Mouse (Mus musculus): ENCODE data around the gene Ripk1. TPM values are rescaled to one million over a fixed set of nuclear protein-coding genes. Genes with fewer than 3 reads are reported as not detected.
"Not testable (repeated sequence)": the region's sequence is repeated elsewhere in the genome, so short reads cannot be mapped to it uniquely, and the experiment has no call there.

Gene Ripk1
- total RNA-seq, 2 experiments from 2014 or later, result 2.7 to 3.2 TPM

DNA sequence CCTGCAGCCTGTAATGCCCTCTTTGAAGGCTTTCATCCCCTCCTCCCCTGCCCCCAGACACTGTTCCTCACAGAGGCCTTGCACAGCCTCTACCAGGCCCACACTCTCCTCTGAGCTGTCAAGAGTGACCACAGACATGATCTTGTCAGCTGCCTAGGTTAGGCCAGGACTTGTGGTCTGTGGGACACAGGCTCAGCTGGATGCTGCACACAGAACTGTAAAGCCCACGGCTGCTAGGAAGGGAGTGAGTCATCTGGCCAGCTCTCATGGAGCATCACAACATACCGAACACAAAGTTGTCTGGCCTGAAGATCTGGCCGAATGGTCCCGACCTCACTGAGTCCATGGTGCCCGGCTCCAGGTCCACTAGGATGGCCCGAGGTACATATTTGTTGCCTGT, 73.7 kb downstream of the Ripk1 start:
- DNase-seq (ENCODE audit: low spot score), result not testable (repeated sequence)

DNA sequence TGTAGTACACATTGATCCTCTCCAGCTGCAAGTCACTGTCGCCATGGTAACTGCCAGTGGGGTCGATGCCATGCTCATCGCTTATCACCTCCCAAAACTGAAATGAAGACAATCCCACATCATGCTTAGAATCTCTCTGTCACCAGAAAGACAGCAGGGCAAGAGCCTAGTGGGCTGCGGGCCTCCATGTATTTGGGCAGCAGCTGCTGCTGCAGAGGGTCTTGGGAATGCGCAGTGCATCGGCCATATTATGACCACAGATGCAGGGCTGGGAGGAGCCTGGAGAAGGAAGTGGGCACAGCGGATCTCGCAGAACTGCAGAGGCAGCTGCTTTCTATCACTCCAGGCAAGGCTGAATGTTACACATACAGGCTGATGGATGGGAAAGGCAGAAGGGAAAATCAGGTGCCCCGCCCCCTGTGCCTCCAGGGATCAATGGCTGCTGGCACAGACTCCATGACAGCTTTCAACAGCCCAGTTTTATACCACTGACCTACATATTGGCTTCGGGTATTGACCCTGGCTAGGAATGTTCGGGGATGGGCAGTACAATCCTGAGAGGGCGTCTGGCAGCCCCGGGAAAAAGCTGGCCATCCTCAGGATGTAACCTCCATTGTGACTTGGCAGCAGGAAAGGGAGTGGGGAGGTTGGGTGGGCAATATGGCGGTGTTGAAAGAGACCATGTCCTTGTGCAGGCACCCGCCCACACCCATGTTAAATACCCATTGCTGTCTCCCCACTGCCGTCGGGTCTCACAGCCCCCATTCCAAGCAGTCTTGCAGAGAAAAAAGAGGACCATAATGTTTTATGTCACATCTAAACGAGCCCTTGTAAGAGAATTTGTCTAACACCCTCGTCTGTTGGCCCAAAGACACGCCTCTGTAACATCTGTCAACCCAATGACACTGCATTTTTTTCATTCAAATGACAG, 74.7 kb downstream of the Ripk1 start:
- no peak for DNase-seq (ENCODE audit: low spot score)

DNA sequence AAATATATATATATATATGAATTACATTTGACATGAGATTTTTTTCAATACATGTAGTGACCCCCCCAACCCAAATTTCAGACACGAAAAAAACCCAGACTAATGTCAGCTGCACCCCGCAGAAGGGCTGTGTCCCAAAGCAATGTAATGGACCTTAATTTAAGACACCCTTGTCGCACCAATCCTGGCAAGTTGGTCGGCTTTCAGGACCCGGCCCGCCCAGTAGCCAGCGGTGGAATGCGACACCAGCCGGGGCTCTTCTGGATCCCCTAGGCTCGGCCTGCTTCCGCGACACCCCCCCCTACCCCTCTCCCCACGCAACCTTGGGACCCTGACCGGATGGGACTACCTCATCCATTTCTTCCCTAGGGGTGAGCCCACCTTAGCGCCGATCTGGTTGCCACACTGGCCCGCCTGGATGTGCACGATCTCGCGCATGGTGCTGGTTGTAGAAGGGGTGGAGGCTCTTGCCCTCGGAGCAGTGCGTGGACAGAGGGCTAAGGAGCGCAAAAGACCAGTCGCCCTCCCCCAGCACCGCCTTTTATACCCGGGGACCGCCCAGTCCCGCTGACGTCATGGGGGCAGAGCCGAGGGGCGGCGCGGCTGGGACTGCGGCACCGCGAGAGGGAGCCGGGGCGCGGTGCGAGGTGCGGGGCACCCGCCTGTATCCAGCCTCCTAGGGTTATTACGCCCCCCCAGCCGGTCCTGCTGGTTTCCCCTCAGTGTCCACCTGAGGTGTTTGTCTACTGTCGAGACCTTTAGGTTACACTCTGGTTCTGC, 75.5 kb downstream of the Ripk1 start, which contains the start of gene Tubb2a:
Gene Tubb2a (minus strand): TSS at position 516 of the 780 bp plus-strand sequence.
- peak; percentile 94 for DNase-seq (ENCODE audit: low spot score)

DNA sequence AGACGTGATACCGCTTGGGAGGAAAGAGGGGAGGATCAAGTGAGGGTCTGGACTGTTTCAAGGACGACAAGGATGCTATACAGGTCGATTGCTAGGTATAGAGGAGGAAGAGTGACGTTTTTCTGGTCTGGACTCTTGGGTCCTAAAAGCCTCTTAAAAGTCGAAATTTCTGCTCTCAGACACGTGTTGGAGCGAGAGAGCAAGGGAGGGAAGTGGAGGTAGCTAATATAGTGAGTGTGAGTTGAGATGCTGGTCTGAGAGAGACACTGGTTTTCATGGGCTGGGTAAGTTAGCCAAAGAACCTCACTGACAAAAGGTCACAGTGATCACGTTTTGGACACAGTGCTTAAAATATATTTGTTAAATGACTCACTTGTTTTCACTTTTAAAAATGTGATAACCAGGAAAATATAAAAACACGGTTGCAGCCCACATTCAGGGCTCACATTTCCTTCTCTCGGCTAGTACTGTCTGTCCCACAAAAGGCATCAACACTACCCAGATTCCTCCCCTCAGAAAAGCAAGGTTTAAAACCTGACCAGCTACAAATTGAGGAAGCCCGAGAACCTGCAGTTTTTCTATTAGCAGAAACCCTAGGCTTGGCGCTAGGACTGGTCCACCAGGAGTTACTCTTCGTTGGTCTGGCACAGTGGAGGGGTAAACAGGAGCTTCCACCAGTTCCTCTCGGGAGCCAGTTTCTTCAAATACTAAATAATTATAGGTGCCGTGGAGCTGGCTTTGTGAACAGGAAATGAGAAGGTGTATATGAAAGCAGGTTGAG, 76.5 kb downstream of the Ripk1 start:
- no peak for DNase-seq (ENCODE audit: low spot score)

DNA sequence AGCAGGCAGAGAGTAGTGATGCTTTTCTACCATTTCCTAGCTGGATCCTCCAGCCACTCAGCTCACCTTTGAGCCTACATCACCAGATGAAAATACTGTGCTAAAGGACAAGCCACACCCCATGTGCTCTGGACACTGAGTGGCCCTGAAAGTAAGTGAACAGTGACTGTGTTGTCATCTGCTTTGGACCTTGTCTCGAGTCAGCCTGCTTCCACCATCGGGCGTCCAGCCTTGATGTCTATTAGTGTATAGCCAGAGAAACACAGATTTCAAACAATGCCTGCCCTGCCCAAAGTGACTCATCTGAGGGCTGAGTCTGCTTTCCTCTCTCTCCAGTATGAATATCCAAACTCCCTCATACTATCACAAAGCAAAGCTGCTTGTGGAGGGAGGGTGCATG, 77.6 kb downstream of the Ripk1 start:
- no peak for DNase-seq (ENCODE audit: low spot score)

DNA sequence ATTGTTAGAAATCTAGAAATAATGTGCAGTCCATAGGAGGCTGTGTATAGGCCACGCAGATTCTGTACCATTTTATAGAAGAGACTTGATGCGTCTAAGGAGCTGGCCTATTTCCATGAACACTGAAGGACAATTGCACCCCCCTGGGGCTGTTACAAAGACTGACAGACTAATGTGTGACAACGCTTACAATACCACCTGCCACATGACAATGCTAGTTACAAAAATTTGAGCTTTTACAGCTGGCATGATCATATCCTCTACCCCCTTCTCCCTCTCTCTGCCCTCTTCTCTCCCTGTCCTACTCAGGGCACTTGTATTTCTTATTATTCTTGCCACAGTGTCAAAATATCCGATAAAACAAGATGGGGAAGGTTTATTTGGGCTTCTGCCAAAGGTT, 79.8 kb downstream of the Ripk1 start:
- no peak for DNase-seq (ENCODE audit: low spot score)

DNA sequence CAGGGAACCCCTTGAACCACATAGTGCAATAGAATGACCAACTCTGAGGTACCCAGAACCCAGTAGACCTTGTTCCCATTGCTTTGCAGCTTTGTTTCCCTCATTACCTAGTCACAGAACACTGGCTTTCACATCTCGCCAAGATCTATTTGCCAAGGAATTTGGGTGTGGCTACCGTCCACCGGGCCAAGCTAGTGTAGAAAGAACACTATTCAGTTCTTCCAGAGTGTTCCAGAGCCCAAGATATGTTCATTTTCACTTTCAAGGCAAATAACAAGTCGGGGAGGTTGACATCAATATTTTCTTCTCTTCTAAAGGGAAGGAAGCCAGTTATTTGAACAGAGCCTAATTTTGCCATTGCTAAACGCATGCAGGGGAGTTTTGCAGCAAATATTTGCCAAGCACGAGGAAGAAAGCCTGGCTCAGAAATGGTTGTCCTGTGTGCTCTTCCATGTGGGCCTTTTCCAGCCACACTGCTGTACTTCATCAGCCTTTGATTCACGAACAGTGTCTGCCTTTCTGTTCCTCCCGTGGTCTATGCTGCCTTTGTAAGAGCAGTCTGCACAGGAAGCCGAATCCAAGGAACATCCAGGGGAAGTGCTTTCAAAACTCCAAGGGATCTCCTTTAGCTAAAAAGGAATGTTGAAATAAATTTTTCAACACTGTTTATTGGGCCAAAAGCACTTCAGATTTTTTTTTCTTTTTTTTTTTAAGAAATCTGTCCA, 82.0 kb downstream of the Ripk1 start:
- DNase-seq (ENCODE audit: low spot score), result peak; percentile 79

Other genes with a start within 250 kb of the Ripk1 start
- not detected for gene Serpinb6e, start 159.0 kb upstream of the Ripk1 start, total RNA-seq (2021)
- gene Serpinb6c, start 96.7 kb upstream of the Ripk1 start, total RNA-seq (2021), result under 1 TPM in 1 of 2 experiments, not detected in 1; 0.52 TPM
- 10 to 100 TPM; 13.2 to 17.2 TPM for gene Nqo2, start 37.7 kb upstream of the Ripk1 start, total RNA-seq (2021)
- gene Serpinb6a, start 431 bp downstream of the Ripk1 start, total RNA-seq (2021), result 100 to 1,000 TPM; 167 to 256 TPM
- 10 to 100 TPM; 23.7 to 25.8 TPM for gene Bphl, start 35.2 kb downstream of the Ripk1 start, total RNA-seq (2021)
- gene Tubb2a, start 75.6 kb downstream of the Ripk1 start, total RNA-seq (2021), result 10 to 100 TPM; 10.0 to 17.1 TPM
- gene Tubb2b, start 128.1 kb downstream of the Ripk1 start, total RNA-seq (2021), result 1 to 10 TPM; 1.6 to 2.8 TPM
- gene Psmg4, start 160.6 kb downstream of the Ripk1 start, total RNA-seq (2021), result 10 to 100 TPM; 14.8 to 23.0 TPM